Mouse (Mus musculus): ENCODE results near the gene Gnl3.
A peak's percentile ranks its signal among the peaks of the same experiment; 100 is the strongest.

The Gnl3 gene

GRCm38 (mm10) chr14:31018860-31019291 lies at the start of gene Gnl3, which contains the start of gene Pbrm1:
Gnl3 (minus strand) TSS chr14:31019152.
Pbrm1 (plus strand) TSS chr14:31019138.
- peak; percentile 96 for DNase-seq

DNA sequence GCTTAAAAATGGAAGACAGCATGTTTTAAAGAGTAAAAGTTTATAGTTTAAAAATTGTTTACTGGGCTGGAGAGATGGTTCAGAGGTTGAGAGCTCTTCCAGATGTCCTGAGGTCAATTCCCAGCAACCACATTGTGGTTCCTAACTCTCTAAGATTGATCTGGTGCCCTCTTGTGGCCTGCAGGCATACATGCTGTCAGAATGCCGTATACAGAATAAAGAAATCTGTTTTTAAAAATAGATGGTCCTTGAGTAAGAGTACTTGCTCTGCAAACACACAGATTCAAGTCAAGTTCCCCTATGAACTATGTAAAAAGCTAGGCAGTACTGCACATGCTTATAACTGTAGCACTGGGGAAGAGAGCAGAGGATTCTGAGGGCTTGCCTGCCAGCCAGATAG lies 43.3 kb upstream of the Gnl3 start:
- DNase-seq: no peak

DNA sequence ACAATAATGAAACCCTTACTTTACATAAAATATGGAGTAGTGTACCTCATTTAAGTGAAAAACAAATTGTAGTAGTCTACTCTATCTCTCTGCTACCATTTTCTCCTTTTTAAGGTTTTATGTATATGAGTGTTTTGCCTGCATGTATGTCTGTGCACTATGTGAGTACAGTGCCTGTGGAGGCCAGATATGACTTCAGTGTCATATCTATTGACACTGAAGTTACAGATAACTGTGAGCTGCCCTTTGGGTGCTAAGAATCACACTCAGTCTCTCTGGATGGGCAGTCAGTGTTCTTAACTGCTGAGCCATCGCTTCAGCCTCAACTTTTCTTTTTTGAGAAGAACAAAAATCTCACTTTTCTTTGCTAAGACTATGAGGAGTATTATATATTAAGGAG lies 26.9 kb upstream of the Gnl3 start:
- no peak for DNase-seq

- no peak for DNase-seq
Observed at GRCm38 (mm10) chr14:31045296-31045695, 26.3 kb upstream of the Gnl3 start.

- DNase-seq: no peak
Observed at GRCm38 (mm10) chr14:31025785-31026184, 6.8 kb upstream of the Gnl3 start.

GRCm38 (mm10) chr14:31022579-31022978 lies 3.6 kb upstream of the Gnl3 start:
- DNase-seq: no peak

DNA sequence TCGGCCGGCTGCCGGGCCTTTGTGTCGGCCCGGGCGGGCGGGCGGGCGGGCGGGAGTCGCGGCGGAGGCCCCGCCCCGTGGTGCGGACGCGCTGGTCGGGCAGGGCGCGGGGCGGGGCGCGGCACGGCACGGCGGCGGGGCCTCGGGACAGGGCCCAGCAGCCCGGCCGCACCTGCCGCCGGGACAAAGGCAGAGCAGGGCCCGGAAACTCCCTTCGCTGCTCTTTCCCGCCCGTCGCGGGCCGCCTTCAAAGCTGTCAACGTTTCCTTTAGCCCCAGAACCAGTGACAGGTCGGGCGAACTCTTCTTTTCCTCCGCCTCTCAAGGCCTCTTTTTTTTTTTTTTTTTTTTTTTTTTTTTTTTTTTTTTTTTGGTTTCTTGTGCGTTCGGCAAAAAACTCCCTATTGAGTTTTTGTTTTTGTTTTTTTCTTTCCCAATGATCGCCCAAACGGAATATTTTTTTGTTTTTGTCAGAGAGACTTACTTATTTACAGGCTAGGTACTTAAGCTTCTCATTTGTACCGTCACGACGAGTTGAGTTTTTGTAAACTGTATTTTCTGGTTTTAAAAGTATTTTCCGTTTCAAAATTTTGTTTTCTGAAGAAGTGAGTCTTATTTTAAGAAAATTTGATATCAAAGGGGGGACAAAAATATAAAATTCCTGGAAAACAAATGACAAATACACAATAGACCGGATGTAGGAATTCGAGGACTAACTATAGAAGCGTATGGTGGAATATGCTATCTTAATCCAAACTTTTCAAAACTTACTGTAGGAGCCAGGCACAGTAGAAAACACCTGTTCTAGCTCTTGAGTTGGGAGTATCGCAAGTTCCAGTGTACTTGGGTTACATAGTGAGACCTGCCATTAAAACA lies 616 bp upstream of the Gnl3 start:
- DNase-seq: no peak

- no peak for DNase-seq
Observed at GRCm38 (mm10) chr14:31017854-31018253, 1.1 kb downstream of the Gnl3 start.

- no peak for DNase-seq
Observed at GRCm38 (mm10) chr14:31016063-31016462, 2.9 kb downstream of the Gnl3 start.

DNA sequence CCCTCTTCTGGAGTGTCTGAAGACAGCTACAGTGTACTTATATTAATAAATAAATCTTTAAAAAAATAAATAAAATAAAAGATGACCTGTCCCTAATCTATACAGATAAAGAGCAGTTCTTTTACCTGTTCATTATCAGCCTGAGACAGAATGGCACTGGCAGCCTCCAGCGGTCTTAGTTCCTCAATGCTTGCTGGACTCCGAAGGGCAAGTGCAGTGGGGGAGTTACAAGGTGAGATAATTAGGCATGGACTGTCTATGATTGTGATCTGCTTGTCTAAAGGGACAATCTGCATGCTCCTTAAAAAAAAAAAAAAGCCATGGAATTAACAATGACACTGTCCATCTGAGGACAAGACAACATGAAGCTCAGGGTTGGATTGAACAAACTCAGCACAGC lies 5.0 kb downstream of the Gnl3 start:
- DNase-seq: no peak

DNA sequence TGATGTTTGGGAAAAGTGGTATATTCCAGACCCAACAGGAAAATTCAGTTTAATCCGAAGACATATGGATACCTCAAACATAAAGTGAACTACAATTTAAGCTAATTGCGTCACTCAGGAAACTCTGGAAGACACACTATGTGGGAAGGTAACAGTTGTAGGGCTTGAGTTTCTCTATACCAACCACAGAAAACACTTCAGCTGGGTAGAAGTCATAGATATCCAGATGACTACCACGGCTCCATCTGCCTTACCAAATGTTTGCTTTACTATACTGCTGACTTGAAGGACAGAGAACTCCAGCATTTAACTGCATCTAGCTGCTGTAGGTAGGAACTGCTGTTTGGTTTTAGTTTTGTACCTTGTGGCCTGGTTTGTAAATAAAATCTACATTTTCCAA lies 7.4 kb downstream of the Gnl3 start:
- no peak for DNase-seq

GRCm38 (mm10) chr14:31006779-31007178 lies 12.2 kb downstream of the Gnl3 start:
- DNase-seq: no peak

DNA sequence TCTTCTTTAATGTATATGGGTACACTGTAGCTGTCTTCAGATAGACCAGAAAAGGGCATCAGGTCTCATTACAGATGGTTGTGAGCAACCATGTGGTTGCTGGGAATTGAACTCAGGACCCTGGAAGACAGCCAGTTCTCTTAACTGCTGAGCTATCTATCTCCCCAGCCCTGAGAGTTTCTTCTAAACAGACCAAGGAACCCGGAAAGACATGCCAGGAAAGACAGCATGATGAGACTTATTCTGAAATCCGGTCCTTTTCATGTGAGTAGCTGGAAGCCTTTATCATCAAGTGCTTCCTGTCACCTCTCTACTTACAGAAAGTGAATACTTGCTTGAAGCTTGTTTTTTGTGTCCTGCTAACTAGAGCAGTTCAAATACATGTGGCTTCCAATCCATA lies 14.4 kb downstream of the Gnl3 start:
- DNase-seq: no peak

GRCm38 (mm10) chr14:31001307-31002205 lies 17.4 kb downstream of the Gnl3 start, which contains the start of the genes Glt8d1 and Spcs1:
Glt8d1 (plus strand) TSS chr14:31001400.
Spcs1 (minus strand) TSS chr14:31001672.
- peak; percentile 82 for DNase-seq

GRCm38 (mm10) chr14:31000816-31001306 lies 18.1 kb downstream of the Gnl3 start:
- DNase-seq: no peak

DNA sequence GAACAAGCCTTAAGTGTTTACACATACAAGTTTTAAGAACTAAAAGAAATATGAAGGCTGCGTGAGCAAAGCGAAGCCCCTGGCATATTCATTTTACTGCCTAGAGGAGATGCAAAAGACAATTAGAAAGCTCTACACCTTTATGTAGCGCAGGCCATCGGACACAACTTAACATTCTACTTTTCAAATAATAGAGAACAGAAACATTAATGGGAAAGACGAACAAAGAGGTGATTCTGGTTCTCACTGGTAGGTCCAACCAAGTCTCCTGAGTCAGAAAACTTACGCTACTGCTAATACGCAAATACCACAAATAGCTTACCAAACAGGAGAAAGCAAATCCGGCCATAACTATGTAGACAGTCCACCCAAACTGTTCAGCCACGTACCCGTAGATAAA lies 18.6 kb downstream of the Gnl3 start:
- DNase-seq: no peak

GRCm38 (mm10) chr14:30996417-30996816 lies 22.5 kb downstream of the Gnl3 start:
- no peak for DNase-seq

- DNase-seq: no peak
Observed at GRCm38 (mm10) chr14:30976222-30976621, 42.7 kb downstream of the Gnl3 start.

GRCm38 (mm10) chr14:30974204-30974603 lies 44.7 kb downstream of the Gnl3 start:
- no peak for DNase-seq

All from cerebellum, adult 8-10 months (tissue).